Mouse (Mus musculus): Measurements from ENCODE around the gene Prpf3. TPM values are rescaled to one million over a fixed set of nuclear protein-coding genes. Genes with fewer than 3 reads are reported as not detected.
A peak's percentile ranks its signal among the peaks of the same experiment; 100 is the strongest.

Gene Prpf3
- total and polyA plus RNA-seq, 3 experiments = 126 to 277 (median 199) TPM

DNA sequence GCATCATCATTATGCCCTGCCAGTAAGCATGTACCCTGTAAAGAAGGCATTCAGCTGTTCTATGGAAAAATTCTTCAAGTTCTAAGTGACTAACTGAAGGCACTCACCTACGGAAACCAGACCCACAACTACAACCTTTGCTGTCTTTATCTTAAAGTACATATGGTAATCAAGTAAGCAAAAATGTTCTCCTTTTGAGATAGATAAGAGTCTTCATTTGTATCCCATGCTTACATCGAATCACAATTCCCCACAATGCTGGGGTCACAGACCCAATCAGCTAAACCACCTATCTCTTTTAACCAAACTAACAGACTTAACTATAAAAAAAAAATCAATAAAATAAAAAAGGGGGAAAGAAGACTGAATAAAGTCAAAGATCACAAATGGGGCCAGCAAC is 16.4 kb downstream of the Prpf3 start:
- Histone ChIP-seq H3K27me3 (ENCODE audit: control insufficient read depth in 1 of 2, insufficient read depth in 2 of 2, low read length in 2 of 2) (no peaks in the 10 kb centered on the region), H3K9ac (ENCODE audit: control insufficient read depth, low read depth, low read length, poor library complexity, severe bottlenecking) (no peak overlapping the region), H3K27ac (ENCODE audit: control insufficient read depth, low read depth, low read length) (0 out of 2 replicates have a peak overlapping the region, but pooled peaks have one; percentile 17), H3K4me1 (ENCODE audit: control insufficient read depth in 1 of 2, insufficient read depth in 2 of 2, low read length in 2 of 2) (peaks cover 0 to 7% of the 10 kb centered on the region in 2 experiments; a peak in 3 of 4 replicates), H3K9me3 (replicated peaks; ENCODE audit: insufficient read depth, low read length) (no peaks in the 10 kb centered on the region), H3K36me3 (ENCODE audit: control insufficient read depth in 1 of 2, insufficient read depth in 2 of 2, low read length in 2 of 2) (peaks cover 29 to 81% of the 10 kb centered on the region in 2 experiments), H3K4me3 (ENCODE audit: control insufficient read depth in 1 of 2, insufficient read depth in 1 of 2, low read depth in 2 of 2, low read length in 2 of 2) (no peak overlapping the region), H3K79me2 (ENCODE audit: control insufficient read depth, insufficient read depth, low read length, poor library complexity) (no peaks in the 10 kb centered on the region)
- peak; percentile 48 for DNase-seq (ENCODE audit: low read depth, low spot score)
- TF ChIP-seq MYC (IDR thresholded peaks at IDR 0.05; ENCODE audit: low read depth, low read length) (peak; percentile 52; the same call in 1 of the 2 replicates), ZNF384 (IDR thresholded peaks at IDR 0.05; ENCODE audit: low read depth, low read length) (no peak), TCF12 (IDR thresholded peaks at IDR 0.05; ENCODE audit: low read depth, low read length) (peak; percentile 64; the same call in 1 of the 2 replicates), GATA1 (IDR thresholded peaks at IDR 0.05; ENCODE audit: low read depth, low read length) (peak; percentile 73), ETS1 (IDR thresholded peaks at IDR 0.05; ENCODE audit: low read depth, low read length) (no peak), MXI1 (IDR thresholded peaks at IDR 0.05; ENCODE audit: low read depth, low read length) (no peak; the same call in 1 of the 2 replicates), EP300 (IDR thresholded peaks at IDR 0.05; ENCODE audit: low read depth in 1 of 2, low read length in 2 of 2) (peak; percentile 60 to 81), RCOR1 (IDR thresholded peaks at IDR 0.05; ENCODE audit: low read depth, low read length) (peak; percentile 85; the same call in 1 of the 2 replicates)

- no peak for DNase-seq (ENCODE audit: low read depth, low spot score)
- TF ChIP-seq ELF1 (IDR thresholded peaks at IDR 0.05; ENCODE audit: low read depth, low read length) = no peak
- peak in 1 of 2 experiments; percentile 12; a peak in 1 of 4 replicates for TF ChIP-seq POLR2A (IDR thresholded peaks at IDR 0.05; ENCODE audit: control insufficient read depth in 1 of 2, insufficient read depth in 1 of 2, low read depth in 1 of 2, low read length in 2 of 2, poor library complexity in 1 of 2)
- peak; percentile 61; the same call in 1 of the 2 replicates for TF ChIP-seq POLR2AphosphoS2 (IDR thresholded peaks at IDR 0.05; ENCODE audit: low read length)
- no peak for TF ChIP-seq JUND (IDR thresholded peaks at IDR 0.05; ENCODE audit: low read depth, low read length)
- TF ChIP-seq MAX (IDR thresholded peaks at IDR 0.05; ENCODE audit: low read length) = no peak
- Histone ChIP-seq H3K4me3 (ENCODE audit: control insufficient read depth in 1 of 2, insufficient read depth in 1 of 2, low read depth in 2 of 2, low read length in 2 of 2) (no peak overlapping the region), H3K9ac (ENCODE audit: control insufficient read depth, low read depth, low read length, poor library complexity, severe bottlenecking) (no peak overlapping the region), H3K4me1 (ENCODE audit: control insufficient read depth in 1 of 2, insufficient read depth in 2 of 2, low read length in 2 of 2) (peaks cover 0 to 5% of the 10 kb centered on the region in 2 experiments; a peak in 2 of 4 replicates), H3K9me3 (replicated peaks; ENCODE audit: insufficient read depth, low read length) (no peaks in the 10 kb centered on the region), H3K36me3 (ENCODE audit: control insufficient read depth in 1 of 2, insufficient read depth in 2 of 2, low read length in 2 of 2) (peaks cover 9 to 52% of the 10 kb centered on the region in 2 experiments), H3K27ac (ENCODE audit: control insufficient read depth, low read depth, low read length) (no peak overlapping the region), H3K27me3 (ENCODE audit: control insufficient read depth in 1 of 2, insufficient read depth in 2 of 2, low read length in 2 of 2) (no peaks in the 10 kb centered on the region), H3K79me2 (ENCODE audit: control insufficient read depth, insufficient read depth, low read length, poor library complexity) (no peaks in the 10 kb centered on the region)
Observed at GRCm38 (mm10) chr3:95829053-95829452, 26.6 kb downstream of the Prpf3 start.

GRCm38 (mm10) chr3:95826275-95826674 is 29.4 kb downstream of the Prpf3 start:
- Histone ChIP-seq H3K4me3 (ENCODE audit: control insufficient read depth in 1 of 2, insufficient read depth in 1 of 2, low read depth in 2 of 2, low read length in 2 of 2) (no peak overlapping the region), H3K9me3 (replicated peaks; ENCODE audit: insufficient read depth, low read length) (no peaks in the 10 kb centered on the region), H3K9ac (ENCODE audit: control insufficient read depth, low read depth, low read length, poor library complexity, severe bottlenecking) (no peak overlapping the region), H3K4me1 (ENCODE audit: control insufficient read depth in 1 of 2, insufficient read depth in 2 of 2, low read length in 2 of 2) (peaks cover 0 to 5% of the 10 kb centered on the region in 2 experiments; a peak in 3 of 4 replicates), H3K27ac (ENCODE audit: control insufficient read depth, low read depth, low read length) (no peak overlapping the region), H3K27me3 (ENCODE audit: control insufficient read depth in 1 of 2, insufficient read depth in 2 of 2, low read length in 2 of 2) (no peaks in the 10 kb centered on the region), H3K79me2 (ENCODE audit: control insufficient read depth, insufficient read depth, low read length, poor library complexity) (no peaks in the 10 kb centered on the region), H3K36me3 (ENCODE audit: control insufficient read depth in 1 of 2, insufficient read depth in 2 of 2, low read length in 2 of 2) (peaks cover 12 to 29% of the 10 kb centered on the region in 2 experiments)
- no peak for DNase-seq (ENCODE audit: low read depth, low spot score)
- TF ChIP-seq ZKSCAN1 (IDR thresholded peaks at IDR 0.05; ENCODE audit: low read depth, low read length) (no peak), KAT2A (conservative IDR thresholded peaks at IDR 0.05; ENCODE audit: low read depth, low read length) (no peak), RCOR1 (IDR thresholded peaks at IDR 0.05; ENCODE audit: low read depth, low read length) (no peak), POLR2AphosphoS5 (IDR thresholded peaks at IDR 0.05; ENCODE audit: borderline replicate concordance, low read depth, low read length) (no peak), ETS1 (IDR thresholded peaks at IDR 0.05; ENCODE audit: low read depth, low read length) (no peak), MAX (IDR thresholded peaks at IDR 0.05; ENCODE audit: low read length) (no peak), MYB (IDR thresholded peaks at IDR 0.05; ENCODE audit: low read depth, low read length) (no peak), UBTF (IDR thresholded peaks at IDR 0.05; ENCODE audit: borderline replicate concordance, insufficient read depth, low read depth, low read length) (no peak), JUND (IDR thresholded peaks at IDR 0.05; ENCODE audit: low read depth, low read length) (no peak), GATA1 (IDR thresholded peaks at IDR 0.05; ENCODE audit: low read depth, low read length) (no peak), USF1 (IDR thresholded peaks at IDR 0.05; ENCODE audit: low read depth, low read length) (no peak), EP300 (IDR thresholded peaks at IDR 0.05; ENCODE audit: low read depth in 1 of 2, low read length in 2 of 2) (no peak), SMC3 (IDR thresholded peaks at IDR 0.05; ENCODE audit: low read depth, low read length) (no peak), MAZ (IDR thresholded peaks at IDR 0.05; ENCODE audit: low read depth, low read length) (no peak), MYC (IDR thresholded peaks at IDR 0.05; ENCODE audit: low read depth, low read length) (no peak), NELFE (IDR thresholded peaks at IDR 0.05; ENCODE audit: low read depth, low read length) (no peak), USF2 (IDR thresholded peaks at IDR 0.05; ENCODE audit: borderline replicate concordance in 1 of 2, insufficient read depth in 1 of 2, low read depth in 1 of 2, low read length in 2 of 2) (no peak), MAFK (IDR thresholded peaks at IDR 0.05; ENCODE audit: borderline replicate concordance, low read depth, low read length) (no peak), TBP (IDR thresholded peaks at IDR 0.05; ENCODE audit: low read depth, low read length) (no peak)
